Mouse (Mus musculus) neutrophil, adult 83 days (primary cell): ENCODE data around the gene Gm9789. TPM values are rescaled to one million over a fixed set of nuclear protein-coding genes. Genes with fewer than 3 reads are reported as not detected.

Experiments
- total RNA-seq, 2 experiments: library from RNA; stranded (reverse); gene quantifications; one replicate each; pipeline ENCODE4 v1.2.4; 2023

Gm9789 gene
- total RNA-seq: not detected

DNA sequence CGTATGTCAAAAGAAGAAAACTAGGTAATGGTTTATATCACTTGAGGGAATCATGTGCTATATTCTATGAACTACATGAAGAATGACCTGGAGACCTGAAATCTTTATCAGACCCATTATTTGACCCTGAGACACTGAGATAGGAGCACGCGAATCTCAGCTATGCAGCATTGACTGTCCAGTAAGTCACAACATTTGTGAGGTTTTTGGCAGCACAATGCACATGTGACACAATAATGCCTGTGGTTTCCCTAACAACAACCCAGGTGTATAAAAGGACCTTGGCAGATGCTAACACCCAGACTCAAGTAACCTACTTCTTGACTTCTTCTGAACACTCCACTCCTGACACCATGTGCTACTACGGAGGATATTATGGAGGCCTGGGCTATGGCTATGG lies at the start of gene Gm9789:
Gene Gm9789, plus strand, starts transcription at position 301 of the 400 bp plus-strand sequence.

DNA sequence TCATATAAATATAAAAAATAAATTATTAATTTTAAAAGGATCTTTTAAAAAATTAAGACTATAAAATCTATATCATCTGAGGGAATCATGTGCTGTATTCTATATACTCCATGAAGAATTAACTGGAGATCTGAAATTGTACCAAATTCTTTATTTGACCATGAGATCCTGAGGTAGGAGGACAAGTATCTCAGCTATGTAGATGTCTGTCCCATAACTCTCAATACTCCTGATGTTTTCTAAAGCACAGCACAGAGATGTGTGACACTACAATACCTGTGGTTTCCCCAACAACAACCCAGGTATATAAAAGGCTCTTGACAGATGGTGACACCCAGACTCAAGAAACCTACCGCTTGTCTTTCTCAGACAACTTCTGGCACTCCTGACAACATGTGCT lies 17.2 kb upstream of the Gm9789 start, which contains the start of gene Gm6358:
Gene Gm6358, plus strand, starts transcription at position 301 of the 400 bp plus-strand sequence.

DNA sequence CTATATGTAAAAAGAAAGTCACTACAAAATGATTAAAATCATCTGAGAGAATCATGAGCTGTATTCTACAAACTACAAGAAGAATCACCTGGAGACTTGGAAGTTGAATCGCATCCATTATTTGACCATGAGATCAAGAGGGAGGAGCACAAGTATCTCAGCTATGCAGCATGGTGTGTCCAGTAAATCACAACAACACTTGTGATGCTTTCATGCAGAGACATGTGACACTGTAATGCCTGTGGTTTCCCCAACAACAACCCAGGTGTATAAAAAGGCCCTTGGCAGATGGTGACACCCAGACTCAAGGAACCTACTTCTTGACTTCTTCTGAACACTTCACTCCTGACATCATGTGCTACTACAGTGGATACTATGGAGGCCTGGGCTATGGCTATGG lies 7.0 kb upstream of the Gm9789 start, which contains the start of gene Gm10061:
Gene Gm10061, plus strand, starts transcription at position 301 of the 400 bp plus-strand sequence.

DNA sequence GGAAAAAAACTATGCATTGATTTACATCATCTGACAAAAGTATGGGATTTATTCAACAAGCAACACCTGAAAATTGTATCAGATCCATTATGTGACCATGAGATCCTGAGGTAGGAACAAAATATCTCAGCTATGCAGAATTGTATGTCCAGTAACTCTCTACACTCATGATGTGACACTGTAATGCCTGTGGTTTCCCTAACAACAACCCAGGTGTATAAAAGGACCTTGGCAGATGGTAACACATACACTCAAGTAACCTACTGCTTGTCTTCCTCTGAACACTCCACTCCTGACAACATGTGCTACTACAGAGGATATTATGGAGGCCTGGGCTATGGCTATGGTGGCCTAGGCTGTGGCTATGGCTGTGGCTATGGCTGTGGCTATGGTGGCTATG lies 11.4 kb downstream of the Gm9789 start, which contains the start of gene Gm7735:
Gene Gm7735, plus strand, starts transcription at position 301 of the 400 bp plus-strand sequence.

DNA sequence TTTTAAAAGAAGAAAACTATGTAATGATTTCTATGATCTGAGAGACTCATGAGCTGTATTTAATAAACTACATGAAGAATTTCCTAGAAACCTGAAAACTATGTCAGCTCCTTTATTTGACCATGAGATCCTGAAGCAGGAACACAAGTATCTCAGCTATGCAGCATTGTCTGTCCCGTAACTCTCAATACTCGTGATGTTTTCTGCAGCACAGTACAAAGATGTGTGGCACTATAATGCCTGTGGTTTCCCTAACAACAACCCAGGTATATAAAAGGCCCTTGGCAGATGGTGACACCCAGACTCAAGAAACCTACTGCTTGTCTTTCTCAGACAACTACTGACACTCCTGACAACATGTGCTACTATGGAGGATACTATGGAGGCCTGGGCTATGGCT lies 16.7 kb downstream of the Gm9789 start, which contains the start of gene 1110057P08Rik:
Gene 1110057P08Rik, plus strand, starts transcription at position 301 of the 400 bp plus-strand sequence.

DNA sequence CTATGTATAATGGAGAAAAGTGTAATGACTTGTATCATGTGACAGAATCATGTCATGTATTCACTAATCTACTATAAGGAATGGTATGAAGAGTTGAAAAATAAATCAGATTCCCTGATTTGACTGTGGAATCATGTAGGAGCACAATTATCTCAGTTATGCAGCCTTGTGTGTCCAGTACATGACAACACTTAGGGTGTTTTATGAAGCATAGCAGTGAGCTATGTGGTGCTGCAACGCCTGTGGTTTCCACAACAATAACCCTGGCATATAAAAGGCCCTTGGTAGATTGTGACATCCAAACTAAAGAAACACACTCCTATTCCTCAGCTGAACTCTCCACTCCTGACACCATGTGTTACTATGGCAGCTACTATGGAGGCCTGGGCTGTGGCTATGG lies 47.8 kb downstream of the Gm9789 start, which contains the start of gene Krtap20-2:
Gene Krtap20-2, plus strand, starts transcription at position 301 of the 400 bp plus-strand sequence.

Other genes with a start within 250 kb of the Gm9789 start
- not detected for gene Krtap19-9b, start 225.7 kb upstream of the Gm9789 start, total RNA-seq
- gene Krtap16-3, start 195.1 kb upstream of the Gm9789 start, total RNA-seq: not detected
- not detected for gene Krtap22-2, start 147.2 kb upstream of the Gm9789 start, total RNA-seq
- gene Gm10229, start 142.7 kb upstream of the Gm9789 start, total RNA-seq: not detected
- gene Krtap6-1, start 126.3 kb upstream of the Gm9789 start, total RNA-seq: not detected
- gene Gm10228, start 116.5 kb upstream of the Gm9789 start, total RNA-seq: not detected
- not detected for gene Krtap6-5, start 110.1 kb upstream of the Gm9789 start, total RNA-seq
- gene 1110025L11Rik, start 94.0 kb upstream of the Gm9789 start, total RNA-seq: not detected
- gene Krtap6-3, start 73.9 kb upstream of the Gm9789 start, total RNA-seq: not detected
- not detected for gene Gm6358, start 17.1 kb upstream of the Gm9789 start, total RNA-seq
- gene Gm10061, start 6.9 kb upstream of the Gm9789 start, total RNA-seq: not detected
- not detected for gene Gm7735, start 11.5 kb downstream of the Gm9789 start, total RNA-seq
- not detected for gene 1110057P08Rik, start 16.8 kb downstream of the Gm9789 start, total RNA-seq
- gene Krtap20-2, start 47.9 kb downstream of the Gm9789 start, total RNA-seq: not detected
- gene Krtap21-1, start 245.9 kb downstream of the Gm9789 start, total RNA-seq: not detected